In the genomic region with DNA sequence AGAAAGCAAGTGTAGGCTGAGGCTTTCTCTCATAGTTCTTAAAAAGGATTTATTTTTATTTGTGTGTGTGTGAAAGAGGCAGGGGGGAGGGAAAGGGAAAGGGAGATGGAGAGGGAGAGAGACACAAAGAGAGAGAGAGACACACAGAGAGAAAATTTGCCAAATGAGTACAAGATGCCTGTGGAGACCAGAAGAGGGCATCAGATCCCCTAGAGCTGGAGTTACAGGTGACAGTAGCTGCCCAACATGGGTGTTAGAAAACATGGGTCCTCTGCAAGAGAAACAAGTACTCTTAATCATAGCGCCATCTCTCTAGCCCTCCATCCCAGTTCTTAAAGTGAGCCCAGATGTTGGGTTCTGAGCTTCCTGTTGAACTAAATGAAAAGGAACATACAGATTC, we compare ENCODE assay signal across 22 mouse cellular contexts.
A peak's percentile ranks its signal among the peaks of the same experiment; 100 is the strongest.
DNase-seq lines count a peak whose midpoint lies in the region; ATAC-seq and TF ChIP-seq lines count a peak whose summit lies in the region.
"Had no signal": no experiment of that assay in that cellular context is flagged by ENCODE, and none has a peak within 500 bp of the region (broad histone marks: within the 10 kb centered on the region; RNA-seq: fewer than 3 reads in every experiment).

No protein-coding gene starts in this region.

- H3K9me3 ChIP-seq in kidney, embryonic 14.5 days (ENCODE audit: control insufficient read depth, low read length), result no peaks in the 10 kb centered on the region
- H3K9me3 ChIP-seq in lung, postnatal 0 days (ENCODE audit: low read length), result no peaks in the 10 kb centered on the region
- H3K9me3 ChIP-seq: embryonic facial prominence, embryonic 12.5 days; hindbrain, embryonic 13.5 days; liver, embryonic 13.5 days; lung, embryonic 15.5 days; stomach, embryonic 15.5 days had no signal

- H3K27me3 ChIP-seq in kidney, adult 2 months (replicated peaks; ENCODE audit: control insufficient read depth, insufficient read depth, low read length), result no peaks in the 10 kb centered on the region
- H3K27me3 ChIP-seq in kidney, embryonic 14.5 days (ENCODE audit: control insufficient read depth, insufficient read depth, low read length), result no peaks in the 10 kb centered on the region
- H3K27me3 ChIP-seq in lung, postnatal 0 days (replicated peaks; ENCODE audit: insufficient read depth, low read length), result no peaks in the 10 kb centered on the region
- H3K27me3 ChIP-seq: embryonic facial prominence, embryonic 12.5 days; liver, embryonic 13.5 days; lung, embryonic 15.5 days; stomach, embryonic 15.5 days had no signal

- TF ChIP-seq CTCF in gastrocnemius, adult 2 months (IDR thresholded peaks at IDR 0.05), result peak; percentile 47
- TF ChIP-seq CTCF in kidney, adult 2 months (conservative IDR thresholded peaks at IDR 0.05; ENCODE audit: insufficient read depth, insufficient read length, low read depth, low read length), result no peak; the same call in 1 of the 2 replicates
- TF ChIP-seq CTCF in lung, postnatal 0 days (IDR thresholded peaks at IDR 0.05), result peak; percentile 41

- no peak for ATAC-seq in kidney, embryonic 14.5 days (ENCODE audit: low FRiP score, low TSS enrichment)
- no peak for ATAC-seq in lung, postnatal 0 days
- ATAC-seq: CD4-positive, CD25-positive, alpha-beta regulatory T cell, adult 4 months; forebrain, postnatal 0 days; inflammation-experienced regulatory T-cells, adult 6 months had no signal

- TF ChIP-seq POLR2A in kidney, adult 2 months (IDR thresholded peaks at IDR 0.05; ENCODE audit: low read depth, low read length), result no peak

- no peak overlapping the region for H3K9ac ChIP-seq in kidney, embryonic 14.5 days (ENCODE audit: low read depth, low read length)
- no peak overlapping the region for H3K9ac ChIP-seq in lung, postnatal 0 days (replicated peaks; ENCODE audit: low read depth)
- H3K9ac ChIP-seq: embryonic facial prominence, embryonic 12.5 days; forebrain, postnatal 0 days; hindbrain, embryonic 13.5 days; liver, embryonic 13.5 days; lung, embryonic 15.5 days; stomach, embryonic 15.5 days had no signal

- no peak overlapping the region for H3K4me3 ChIP-seq in gastrocnemius, adult 2 months
- no peak overlapping the region for H3K4me3 ChIP-seq in kidney, adult 2 months (ENCODE audit: insufficient read depth, low read depth, low read length)
- H3K4me3 ChIP-seq in kidney, embryonic 14.5 days (ENCODE audit: low read length), result no peak overlapping the region
- no peak overlapping the region for H3K4me3 ChIP-seq in lung, postnatal 0 days (ENCODE audit: low read depth, low read length)
- H3K4me3 ChIP-seq: embryonic facial prominence, embryonic 12.5 days; hindbrain, embryonic 13.5 days; liver, embryonic 13.5 days; lung, embryonic 15.5 days; stomach, embryonic 15.5 days had no signal

- no peak for TF ChIP-seq EP300 in lung, postnatal 0 days (IDR thresholded peaks at IDR 0.05)

- intact Hi-C loops in gastrocnemius, adult 2 months (cut with DNase I), result loop anchor here (5.0 kb wide), 1 partner anchor 416 kb away; no protein-coding TSS in a partner anchor

- H3K4me1 ChIP-seq in kidney, adult 2 months (ENCODE audit: control insufficient read depth, insufficient read depth, low read length), result no peaks in the 10 kb centered on the region
- no peaks in the 10 kb centered on the region for H3K4me1 ChIP-seq in kidney, embryonic 14.5 days (ENCODE audit: control insufficient read depth, insufficient read depth, low read length)
- no peaks in the 10 kb centered on the region for H3K4me1 ChIP-seq in lung, postnatal 0 days (ENCODE audit: insufficient read depth, low read depth, low read length)
- H3K4me1 ChIP-seq: embryonic facial prominence, embryonic 12.5 days; liver, embryonic 13.5 days; lung, embryonic 15.5 days had no signal

- no peak overlapping the region for H3K27ac ChIP-seq in gastrocnemius, adult 2 months
- no peak overlapping the region for H3K27ac ChIP-seq in kidney, adult 2 months (ENCODE audit: insufficient read depth, low read depth, low read length)
- no peak overlapping the region for H3K27ac ChIP-seq in kidney, embryonic 14.5 days (ENCODE audit: low read depth, low read length)
- H3K27ac ChIP-seq in lung, postnatal 0 days (ENCODE audit: low read length), result no peak overlapping the region
- H3K27ac ChIP-seq: embryonic facial prominence, embryonic 12.5 days; hindbrain, embryonic 13.5 days; liver, embryonic 13.5 days; lung, embryonic 15.5 days; stomach, embryonic 15.5 days had no signal

- H3K4me2 ChIP-seq in kidney, embryonic 14.5 days (replicated peaks; ENCODE audit: low read depth, low read length), result no peak overlapping the region
- H3K4me2 ChIP-seq in lung, postnatal 0 days (replicated peaks; ENCODE audit: low read depth, low read length), result no peak overlapping the region
- H3K4me2 ChIP-seq: embryonic facial prominence, embryonic 12.5 days; heart, embryonic 11.5 days; hindbrain, embryonic 13.5 days; liver, embryonic 13.5 days; lung, embryonic 15.5 days; midbrain, embryonic 11.5 days; stomach, embryonic 15.5 days had no signal

- H3K36me3 ChIP-seq in kidney, adult 2 months (ENCODE audit: control insufficient read depth, insufficient read depth, low read length), result no peaks in the 10 kb centered on the region; the same call in 1 of the 2 replicates
- no peaks in the 10 kb centered on the region for H3K36me3 ChIP-seq in kidney, embryonic 14.5 days (ENCODE audit: control insufficient read depth, insufficient read depth, low read length)
- H3K36me3 ChIP-seq in lung, postnatal 0 days (ENCODE audit: insufficient read depth, low read length), result peaks cover 9% of the 10 kb centered on the region; the same call in 1 of the 2 replicates
- H3K36me3 ChIP-seq: embryonic facial prominence, embryonic 12.5 days; hindbrain, embryonic 13.5 days; liver, embryonic 13.5 days; stomach, embryonic 15.5 days had no signal

- WGBS in kidney, adult 2 months, result 94% methylated on average over 1 of the region's 1 CpGs
- WGBS in kidney, embryonic 14.5 days, result 97% methylated on average over 1 of the region's 1 CpGs
- WGBS in lung, postnatal 0 days, result 94% methylated on average over 1 of the region's 1 CpGs

- no peak for DNase-seq in gastrocnemius, adult 2 months
- DNase-seq in gastrocnemius, adult 18-20 months (ENCODE audit: low spot score), result no peak
- peak; percentile 8 for DNase-seq in kidney, adult 2 months
- no peak for DNase-seq in lung, postnatal 0 days (ENCODE audit: low spot score)
- DNase-seq in lung, postnatal 4 days, result no peak
- no peak for DNase-seq in cerebellum, adult 8-10 months
- DNase-seq: adrenal gland, adult 2 months; cerebellum, adult 11-12 months; cerebellum, postnatal 14 days; forebrain, postnatal 0 days; liver, embryonic 13.5 days; thymus, adult 18-20 months; thymus, postnatal 36 days had no signal
